Mouse (Mus musculus): ENCODE data around the gene Ptprn2. TPM values are rescaled to one million over a fixed set of nuclear protein-coding genes. Genes with fewer than 3 reads are reported as not detected.

Gene Ptprn2
- polyA plus RNA-seq, 1 experiment from 2014 or later: 1.2 TPM

- Histone ChIP-seq H3K27ac (ENCODE audit: low read depth, low read length) (no peak overlapping the region), H3K4me1 (replicated peaks; ENCODE audit: control insufficient read depth, insufficient read depth, low read length) (no peaks in the 10 kb centered on the region), H3K4me2 (replicated peaks; ENCODE audit: low read depth) (no peak overlapping the region), H3K4me3 (ENCODE audit: low read depth, low read length) (no peak overlapping the region), H3K27me3 (replicated peaks; ENCODE audit: control insufficient read depth, insufficient read depth, low read length) (no peaks in the 10 kb centered on the region), H3K36me3 (ENCODE audit: control insufficient read depth, insufficient read depth) (no peaks in the 10 kb centered on the region), H3K9me3 (ENCODE audit: control insufficient read depth) (no peaks in the 10 kb centered on the region), H3K9ac (ENCODE audit: low read depth, low read length) (no peak overlapping the region)
- no peak for ATAC-seq
- 77% methylated on average over 5 of the region's 5 CpGs for WGBS
- TF ChIP-seq CTCF (IDR thresholded peaks at IDR 0.05; ENCODE audit: low read depth): no peak
Observed at GRCm38 (mm10) chr12:117274576-117274975, 789.1 kb downstream of the Ptprn2 start.

- Histone ChIP-seq H3K27ac (ENCODE audit: low read depth, low read length) (no peak overlapping the region), H3K4me3 (ENCODE audit: low read depth, low read length) (no peak overlapping the region), H3K9me3 (ENCODE audit: control insufficient read depth) (no peaks in the 10 kb centered on the region), H3K27me3 (replicated peaks; ENCODE audit: control insufficient read depth, insufficient read depth, low read length) (no peaks in the 10 kb centered on the region), H3K4me1 (replicated peaks; ENCODE audit: control insufficient read depth, insufficient read depth, low read length) (no peaks in the 10 kb centered on the region), H3K36me3 (ENCODE audit: control insufficient read depth, insufficient read depth) (no peaks in the 10 kb centered on the region), H3K4me2 (replicated peaks; ENCODE audit: low read depth) (no peak overlapping the region), H3K9ac (ENCODE audit: low read depth, low read length) (no peak overlapping the region)
- WGBS: 74% methylated on average over 3 of the region's 3 CpGs
- TF ChIP-seq CTCF (IDR thresholded peaks at IDR 0.05; ENCODE audit: low read depth): no peak
- no peak for ATAC-seq
Observed at GRCm38 (mm10) chr12:117280790-117281189, 795.3 kb downstream of the Ptprn2 start.

- TF ChIP-seq CTCF (IDR thresholded peaks at IDR 0.05; ENCODE audit: low read depth): no peak
- H3K4me2 ChIP-seq (replicated peaks; ENCODE audit: low read depth): no peak overlapping the region
- no peaks in the 10 kb centered on the region for H3K27me3 ChIP-seq (replicated peaks; ENCODE audit: control insufficient read depth, insufficient read depth, low read length)
- no peaks in the 10 kb centered on the region for H3K36me3 ChIP-seq (ENCODE audit: control insufficient read depth, insufficient read depth)
- H3K9ac ChIP-seq (ENCODE audit: low read depth, low read length): no peak overlapping the region
- no peaks in the 10 kb centered on the region for H3K4me1 ChIP-seq (replicated peaks; ENCODE audit: control insufficient read depth, insufficient read depth, low read length)
- WGBS: 75% methylated on average over 2 of the region's 2 CpGs
- H3K4me3 ChIP-seq (ENCODE audit: low read depth, low read length): no peak overlapping the region
- ATAC-seq: no peak
- no peak overlapping the region for H3K27ac ChIP-seq (ENCODE audit: low read depth, low read length)
- H3K9me3 ChIP-seq (ENCODE audit: control insufficient read depth): no peaks in the 10 kb centered on the region
Observed at GRCm38 (mm10) chr12:117282659-117283058, 797.1 kb downstream of the Ptprn2 start.

DNA sequence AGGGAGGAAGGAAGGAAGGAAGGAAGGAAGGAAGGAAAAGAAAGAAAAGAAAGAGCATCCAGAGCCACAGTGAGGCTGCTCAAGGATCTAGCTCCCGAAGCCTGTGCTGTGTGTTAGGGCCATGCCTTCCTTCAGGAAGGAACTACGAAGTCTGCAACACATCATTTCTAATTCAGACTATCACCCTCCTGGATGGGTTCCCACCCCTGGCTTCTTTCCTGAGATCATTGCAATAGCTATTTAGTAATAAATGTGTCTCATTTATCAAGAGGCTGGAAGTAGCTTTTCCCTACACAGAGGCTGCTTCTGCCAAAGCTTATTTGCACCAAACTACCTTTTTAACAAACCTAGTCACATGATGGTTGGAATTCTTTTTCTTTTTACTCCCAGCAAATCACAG is 801.9 kb downstream of the Ptprn2 start:
- H3K9me3 ChIP-seq (ENCODE audit: control insufficient read depth): no peaks in the 10 kb centered on the region
- TF ChIP-seq CTCF (IDR thresholded peaks at IDR 0.05; ENCODE audit: low read depth): no peak
- no peak overlapping the region for H3K27ac ChIP-seq (ENCODE audit: low read depth, low read length)
- no peak overlapping the region for H3K9ac ChIP-seq (ENCODE audit: low read depth, low read length)
- ATAC-seq: no peak
- H3K27me3 ChIP-seq (replicated peaks; ENCODE audit: control insufficient read depth, insufficient read depth, low read length): no peaks in the 10 kb centered on the region
- no peaks in the 10 kb centered on the region for H3K4me1 ChIP-seq (replicated peaks; ENCODE audit: control insufficient read depth, insufficient read depth, low read length)
- no peak overlapping the region for H3K4me3 ChIP-seq (ENCODE audit: low read depth, low read length)
- WGBS: 63% methylated on average over 2 of the region's 2 CpGs
- H3K4me2 ChIP-seq (replicated peaks; ENCODE audit: low read depth): no peak overlapping the region
- H3K36me3 ChIP-seq (ENCODE audit: control insufficient read depth, insufficient read depth): no peaks in the 10 kb centered on the region

GRCm38 (mm10) chr12:117291943-117292342 is 806.4 kb downstream of the Ptprn2 start:
- Histone ChIP-seq H3K36me3 (ENCODE audit: control insufficient read depth, insufficient read depth) (no peaks in the 10 kb centered on the region), H3K9ac (ENCODE audit: low read depth, low read length) (no peak overlapping the region), H3K4me1 (replicated peaks; ENCODE audit: control insufficient read depth, insufficient read depth, low read length) (no peaks in the 10 kb centered on the region), H3K9me3 (ENCODE audit: control insufficient read depth) (no peaks in the 10 kb centered on the region), H3K27ac (ENCODE audit: low read depth, low read length) (no peak overlapping the region), H3K27me3 (replicated peaks; ENCODE audit: control insufficient read depth, insufficient read depth, low read length) (no peaks in the 10 kb centered on the region), H3K4me3 (ENCODE audit: low read depth, low read length) (no peak overlapping the region), H3K4me2 (replicated peaks; ENCODE audit: low read depth) (no peak overlapping the region)
- WGBS: 71% methylated on average over 3 of the region's 3 CpGs
- no peak for TF ChIP-seq CTCF (IDR thresholded peaks at IDR 0.05; ENCODE audit: low read depth)
- no peak for ATAC-seq

DNA sequence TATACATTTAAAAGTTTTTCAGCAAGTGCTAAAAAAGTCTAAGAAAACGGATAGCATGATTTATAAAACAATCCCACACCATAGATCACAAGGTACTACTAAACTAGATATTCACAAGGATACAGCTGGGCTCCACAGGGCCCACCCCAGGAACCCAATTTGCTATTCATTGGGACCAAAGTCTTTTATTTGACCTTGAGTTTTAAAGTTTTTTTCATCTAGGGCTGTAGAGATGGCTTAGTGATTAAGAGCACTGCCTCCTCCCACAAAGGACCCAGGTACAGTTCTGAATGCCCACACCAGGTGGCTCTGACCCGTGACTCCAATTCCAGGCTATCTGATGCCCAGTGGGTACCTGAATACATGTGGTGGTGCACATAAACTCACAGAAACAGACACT is 811.3 kb downstream of the Ptprn2 start:
- 65% methylated on average over 2 of the region's 2 CpGs for WGBS
- TF ChIP-seq CTCF (IDR thresholded peaks at IDR 0.05; ENCODE audit: low read depth): no peak
- H3K27ac ChIP-seq (ENCODE audit: low read depth, low read length): no peak overlapping the region
- H3K36me3 ChIP-seq (ENCODE audit: control insufficient read depth, insufficient read depth): no peaks in the 10 kb centered on the region
- no peaks in the 10 kb centered on the region for H3K27me3 ChIP-seq (replicated peaks; ENCODE audit: control insufficient read depth, insufficient read depth, low read length)
- H3K4me2 ChIP-seq (replicated peaks; ENCODE audit: low read depth): no peak overlapping the region
- ATAC-seq: no peak
- H3K9ac ChIP-seq (ENCODE audit: low read depth, low read length): no peak overlapping the region
- H3K9me3 ChIP-seq (ENCODE audit: control insufficient read depth): no peaks in the 10 kb centered on the region
- no peaks in the 10 kb centered on the region for H3K4me1 ChIP-seq (replicated peaks; ENCODE audit: control insufficient read depth, insufficient read depth, low read length)
- no peak overlapping the region for H3K4me3 ChIP-seq (ENCODE audit: low read depth, low read length)

DNA sequence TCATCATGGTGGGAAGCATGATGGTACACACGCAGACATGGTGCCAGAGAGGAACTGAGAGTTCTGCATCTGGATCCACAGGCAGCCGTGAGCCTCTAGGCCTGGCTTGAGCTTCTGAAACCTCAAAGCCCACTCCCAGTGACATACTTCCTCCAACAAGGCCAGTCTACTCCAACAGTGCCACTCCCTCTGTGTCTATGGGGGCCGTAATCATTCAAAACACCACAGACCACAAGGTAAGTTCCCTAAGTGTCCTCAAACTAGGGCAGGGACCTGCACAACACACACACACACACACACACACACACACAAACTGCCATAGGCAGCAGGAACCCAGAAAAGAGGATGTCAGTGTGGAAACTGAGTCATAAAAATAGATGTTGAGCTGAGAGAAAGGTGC is 813.6 kb downstream of the Ptprn2 start:
- Histone ChIP-seq H3K9me3 (ENCODE audit: control insufficient read depth) (no peaks in the 10 kb centered on the region), H3K9ac (ENCODE audit: low read depth, low read length) (no peak overlapping the region), H3K27ac (ENCODE audit: low read depth, low read length) (no peak overlapping the region), H3K4me3 (ENCODE audit: low read depth, low read length) (no peak overlapping the region), H3K4me2 (replicated peaks; ENCODE audit: low read depth) (no peak overlapping the region), H3K27me3 (replicated peaks; ENCODE audit: control insufficient read depth, insufficient read depth, low read length) (no peaks in the 10 kb centered on the region), H3K4me1 (replicated peaks; ENCODE audit: control insufficient read depth, insufficient read depth, low read length) (no peaks in the 10 kb centered on the region), H3K36me3 (ENCODE audit: control insufficient read depth, insufficient read depth) (no peaks in the 10 kb centered on the region)
- TF ChIP-seq CTCF (IDR thresholded peaks at IDR 0.05; ENCODE audit: low read depth): no peak
- WGBS: 86% methylated on average over 3 of the region's 3 CpGs
- ATAC-seq: no peak
